Mouse (Mus musculus): ENCODE results near the gene Gramd4. TPM values are rescaled to one million over a fixed set of nuclear protein-coding genes. Genes with fewer than 3 reads are reported as not detected.

Gene Gramd4
- polyA plus RNA-seq, 1 experiment from 2014 or later, result 7.6 TPM

GRCm38 (mm10) chr15:86086291-86086706, 28.8 kb downstream of the Gramd4 start:
- no peak overlapping the region for H3K9ac ChIP-seq (ENCODE audit: low read depth, low read length)
- no peaks in the 10 kb centered on the region for H3K27me3 ChIP-seq (replicated peaks; ENCODE audit: control insufficient read depth, insufficient read depth, low read length)
- ATAC-seq (ENCODE audit: low read depth) (peak; percentile 41; the same call in 1 of the 2 replicates), DNase-seq (ENCODE audit: low spot score) (peak; percentile 68)
- no peak overlapping the region for H3K4me3 ChIP-seq (ENCODE audit: low read depth, low read length)
- H3K9me3 ChIP-seq (ENCODE audit: control insufficient read depth, low read length), result no peaks in the 10 kb centered on the region
- WGBS, result 49% methylated on average over 8 of the region's 8 CpGs
- no peaks in the 10 kb centered on the region for H3K36me3 ChIP-seq (ENCODE audit: control insufficient read depth, insufficient read depth, low read length)
- H3K4me2 ChIP-seq (ENCODE audit: low read depth, low read length), result no peak overlapping the region
- H3K4me1 ChIP-seq (ENCODE audit: control insufficient read depth, insufficient read depth, low read length), result peaks cover 41% of the 10 kb centered on the region
- H3K27ac ChIP-seq (replicated peaks; ENCODE audit: low read depth, low read length), result peak overlapping the region; percentile 68

GRCm38 (mm10) chr15:86087591-86088149, 30.2 kb downstream of the Gramd4 start:
- Histone ChIP-seq H3K9ac (ENCODE audit: low read depth, low read length) (no peak overlapping the region), H3K27me3 (replicated peaks; ENCODE audit: control insufficient read depth, insufficient read depth, low read length) (no peaks in the 10 kb centered on the region), H3K27ac (replicated peaks; ENCODE audit: low read depth, low read length) (no peak overlapping the region; the same call in 1 of the 2 replicates), H3K36me3 (ENCODE audit: control insufficient read depth, insufficient read depth, low read length) (0 out of 2 replicates have a peak, but pooled peaks cover 9% of the 10 kb centered on the region), H3K4me1 (ENCODE audit: control insufficient read depth, insufficient read depth, low read length) (peaks cover 34% of the 10 kb centered on the region), H3K9me3 (ENCODE audit: control insufficient read depth, low read length) (no peaks in the 10 kb centered on the region), H3K4me2 (ENCODE audit: low read depth, low read length) (no peak overlapping the region), H3K4me3 (ENCODE audit: low read depth, low read length) (no peak overlapping the region)
- DNase-seq (ENCODE audit: low spot score) (peak; percentile 30), ATAC-seq (ENCODE audit: low read depth) (no peak)
- WGBS, result 54% methylated on average over 13 of the region's 14 CpGs

GRCm38 (mm10) chr15:86088266-86088790, 30.8 kb downstream of the Gramd4 start:
- Histone ChIP-seq H3K9ac (ENCODE audit: low read depth, low read length) (no peak overlapping the region), H3K9me3 (ENCODE audit: control insufficient read depth, low read length) (no peaks in the 10 kb centered on the region), H3K4me2 (ENCODE audit: low read depth, low read length) (no peak overlapping the region), H3K4me3 (ENCODE audit: low read depth, low read length) (no peak overlapping the region), H3K27ac (replicated peaks; ENCODE audit: low read depth, low read length) (no peak overlapping the region), H3K36me3 (ENCODE audit: control insufficient read depth, insufficient read depth, low read length) (0 out of 2 replicates have a peak, but pooled peaks cover 9% of the 10 kb centered on the region), H3K4me1 (ENCODE audit: control insufficient read depth, insufficient read depth, low read length) (peaks cover 27% of the 10 kb centered on the region), H3K27me3 (replicated peaks; ENCODE audit: control insufficient read depth, insufficient read depth, low read length) (no peaks in the 10 kb centered on the region)
- DNase-seq (ENCODE audit: low spot score) (no peak), ATAC-seq (ENCODE audit: low read depth) (no peak)
- WGBS, result 85% methylated on average over 11 of the region's 11 CpGs

- Histone ChIP-seq H3K4me1 (ENCODE audit: control insufficient read depth, insufficient read depth, low read length) (peaks cover 23% of the 10 kb centered on the region), H3K9ac (ENCODE audit: low read depth, low read length) (no peak overlapping the region), H3K27me3 (replicated peaks; ENCODE audit: control insufficient read depth, insufficient read depth, low read length) (no peaks in the 10 kb centered on the region), H3K9me3 (ENCODE audit: control insufficient read depth, low read length) (no peaks in the 10 kb centered on the region), H3K4me2 (ENCODE audit: low read depth, low read length) (no peak overlapping the region), H3K4me3 (ENCODE audit: low read depth, low read length) (no peak overlapping the region), H3K27ac (replicated peaks; ENCODE audit: low read depth, low read length) (no peak overlapping the region), H3K36me3 (ENCODE audit: control insufficient read depth, insufficient read depth, low read length) (0 out of 2 replicates have a peak, but pooled peaks cover 9% of the 10 kb centered on the region)
- DNase-seq (ENCODE audit: low spot score), result no peak
- no peak for ATAC-seq (ENCODE audit: low read depth)
- 76% methylated on average over 13 of the region's 13 CpGs for WGBS
Measured at GRCm38 (mm10) chr15:86089091-86089744, 31.7 kb downstream of the Gramd4 start.

- Histone ChIP-seq H3K27ac (replicated peaks; ENCODE audit: low read depth, low read length) (no peak overlapping the region), H3K9ac (ENCODE audit: low read depth, low read length) (no peak overlapping the region)
- 45% methylated on average over 11 of the region's 11 CpGs for WGBS
Measured at GRCm38 (mm10) chr15:86089991-86090529, 32.6 kb downstream of the Gramd4 start.

GRCm38 (mm10) chr15:86090578-86090977, 33.1 kb downstream of the Gramd4 start:
- H3K27ac ChIP-seq (replicated peaks; ENCODE audit: low read depth, low read length), result no peak overlapping the region
- ATAC-seq (ENCODE audit: low read depth) (no peak), DNase-seq (ENCODE audit: low spot score) (no peak)
- no peak overlapping the region for H3K4me3 ChIP-seq (ENCODE audit: low read depth, low read length)
- H3K36me3 ChIP-seq (ENCODE audit: control insufficient read depth, insufficient read depth, low read length), result peaks cover 13% of the 10 kb centered on the region; the same call in 1 of the 2 replicates
- no peak overlapping the region for H3K9ac ChIP-seq (ENCODE audit: low read depth, low read length)
- no peaks in the 10 kb centered on the region for H3K9me3 ChIP-seq (ENCODE audit: control insufficient read depth, low read length)
- 88% methylated on average over 8 of the region's 8 CpGs for WGBS
- peaks cover 21% of the 10 kb centered on the region for H3K4me1 ChIP-seq (ENCODE audit: control insufficient read depth, insufficient read depth, low read length)
- no peak overlapping the region for H3K4me2 ChIP-seq (ENCODE audit: low read depth, low read length)
- no peaks in the 10 kb centered on the region for H3K27me3 ChIP-seq (replicated peaks; ENCODE audit: control insufficient read depth, insufficient read depth, low read length)

More at GRCm38 (mm10) chr15:86089991-86090529, 32.6 kb downstream of the Gramd4 start:
- Histone ChIP-seq H3K36me3 (ENCODE audit: control insufficient read depth, insufficient read depth, low read length) (peaks cover 10% of the 10 kb centered on the region; the same call in 1 of the 2 replicates), H3K4me2 (ENCODE audit: low read depth, low read length) (no peak overlapping the region), H3K4me1 (ENCODE audit: control insufficient read depth, insufficient read depth, low read length) (peaks cover 23% of the 10 kb centered on the region), H3K27me3 (replicated peaks; ENCODE audit: control insufficient read depth, insufficient read depth, low read length) (no peaks in the 10 kb centered on the region), H3K9me3 (ENCODE audit: control insufficient read depth, low read length) (no peaks in the 10 kb centered on the region), H3K4me3 (ENCODE audit: low read depth, low read length) (no peak overlapping the region)
- DNase-seq (ENCODE audit: low spot score), result peak; percentile 62
- ATAC-seq (ENCODE audit: low read depth), result no peak

GRCm38 (mm10) chr15:86091201-86091997, 33.9 kb downstream of the Gramd4 start:
- H3K4me1 ChIP-seq (ENCODE audit: control insufficient read depth, insufficient read depth, low read length), result peaks cover 13% of the 10 kb centered on the region
- WGBS, result 92% methylated on average over 20 of the region's 23 CpGs
- peaks cover 13% of the 10 kb centered on the region; the same call in 1 of the 2 replicates for H3K36me3 ChIP-seq (ENCODE audit: control insufficient read depth, insufficient read depth, low read length)
- no peaks in the 10 kb centered on the region for H3K27me3 ChIP-seq (replicated peaks; ENCODE audit: control insufficient read depth, insufficient read depth, low read length)
- H3K9ac ChIP-seq (ENCODE audit: low read depth, low read length), result no peak overlapping the region
- ATAC-seq (ENCODE audit: low read depth) (no peak), DNase-seq (ENCODE audit: low spot score) (no peak)
- H3K4me2 ChIP-seq (ENCODE audit: low read depth, low read length), result no peak overlapping the region
- H3K4me3 ChIP-seq (ENCODE audit: low read depth, low read length), result no peak overlapping the region
- H3K9me3 ChIP-seq (ENCODE audit: control insufficient read depth, low read length), result no peaks in the 10 kb centered on the region
- no peak overlapping the region for H3K27ac ChIP-seq (replicated peaks; ENCODE audit: low read depth, low read length)

- ATAC-seq (ENCODE audit: low read depth) (no peak), DNase-seq (ENCODE audit: low spot score) (no peak)
- H3K4me3 ChIP-seq (ENCODE audit: low read depth, low read length), result no peak overlapping the region
- H3K9ac ChIP-seq (ENCODE audit: low read depth, low read length), result no peak overlapping the region
- H3K27ac ChIP-seq (replicated peaks; ENCODE audit: low read depth, low read length), result no peak overlapping the region
- H3K36me3 ChIP-seq (ENCODE audit: control insufficient read depth, insufficient read depth, low read length), result peaks cover 13% of the 10 kb centered on the region; the same call in 1 of the 2 replicates
- WGBS, result 89% methylated on average over 12 of the region's 12 CpGs
- no peaks in the 10 kb centered on the region for H3K9me3 ChIP-seq (ENCODE audit: control insufficient read depth, low read length)
- H3K27me3 ChIP-seq (replicated peaks; ENCODE audit: control insufficient read depth, insufficient read depth, low read length), result no peaks in the 10 kb centered on the region
- no peak overlapping the region for H3K4me2 ChIP-seq (ENCODE audit: low read depth, low read length)
- peaks cover 6% of the 10 kb centered on the region for H3K4me1 ChIP-seq (ENCODE audit: control insufficient read depth, insufficient read depth, low read length)
Measured at GRCm38 (mm10) chr15:86091998-86092670, 34.6 kb downstream of the Gramd4 start.
